Mouse (Mus musculus) liver, adult 2 months (tissue): ENCODE data around the gene Fndc9. TPM values are rescaled to one million over a fixed set of nuclear protein-coding genes. Genes with fewer than 3 reads are reported as not detected.

Experiments used
- DNase-seq: peaks from one replicate; pipeline ENCODE4 v3.0.0-alpha.2; 2011; ENCODE audit warnings: low read depth, low spot score; ENCODE audit errors: extremely low read depth
- H3K27ac ChIP-seq: fragments of 200-500 bp; replicated peaks from 2 replicates; pipeline ENCODE4 v1.5.1; 2012; ENCODE audit warnings: low read depth, mild to moderate bottlenecking, control low read depth, inconsistent platforms, low read length; ENCODE audit not compliant: insufficient read depth
- H3K27me3 ChIP-seq: fragments of 200-500 bp; 2 replicates; pipeline ENCODE4 v1.6.1; 2012; ENCODE audit warnings: mild to moderate bottlenecking, moderate library complexity, low read length, inconsistent platforms; ENCODE audit not compliant: control insufficient read depth, insufficient read depth
- H3K36me3 ChIP-seq: fragments of 200-500 bp; 2 replicates; pipeline ENCODE4 v1.6.1; 2012; ENCODE audit warnings: low read length, inconsistent platforms; ENCODE audit not compliant: control insufficient read depth, insufficient read depth
- H3K4me1 ChIP-seq: fragments of 200-500 bp; 2 replicates; pipeline ENCODE4 v1.6.1; 2011; ENCODE audit warnings: low read length; ENCODE audit not compliant: control insufficient read depth, insufficient read depth
- H3K4me3 ChIP-seq: fragments of 200-500 bp; 2 replicates; pipeline ENCODE4 v1.5.1; 2011; ENCODE audit warnings: low read depth, mild to moderate bottlenecking, control low read depth, low read length, moderate library complexity; ENCODE audit not compliant: insufficient read depth
- H3K79me2 ChIP-seq: fragments of 200-500 bp; 2 replicates; pipeline ENCODE4 v1.6.1; 2012; ENCODE audit warnings: inconsistent platforms, mild to moderate bottlenecking, low read length, moderate library complexity; ENCODE audit not compliant: control insufficient read depth, insufficient read depth
- H3K9ac ChIP-seq: fragments of 200-500 bp; 2 replicates; pipeline ENCODE4 v1.6.1; 2012; ENCODE audit warnings: low read depth, mild to moderate bottlenecking, control low read depth, inconsistent platforms, low read length
- CTCF ChIP-seq: fragments of 200-500 bp; IDR thresholded peaks from 2 replicates; pipeline ENCODE4 v1.5.1; 2011; ENCODE audit warnings: low read depth, low read length, control low read depth
- POLR2A ChIP-seq: fragments of 200-500 bp; IDR thresholded peaks from 2 replicates; pipeline ENCODE4 v1.6.1; 2011; ENCODE audit warnings: low read length, control low read depth; ENCODE audit not compliant: insufficient read depth; ENCODE audit errors: extremely low read depth
- WGBS: fragments of 180-500 bp; shearing (Covaris S2); methylation state at CpG from one replicate; pipeline ENCODE4 v1.1.7; 2018; 5-methylcytosine and 5-hydroxymethylcytosine counted together
- polyA plus RNA-seq: library from polyadenylated mRNA; depleted of rRNA; stranded (reverse); fragments of >200 nt; gene quantifications from 2 replicates; pipeline ENCODE4 v1.2.3, GENCODE M21; 2012
- total RNA-seq: library from RNA; depleted of rRNA; stranded (reverse); fragments of >200 nt; gene quantifications from 2 replicates; pipeline ENCODE4 v1.2.3, GENCODE M21; 2014

The Fndc9 gene
- total and polyA plus RNA-seq, 2 experiments: not detected

DNA sequence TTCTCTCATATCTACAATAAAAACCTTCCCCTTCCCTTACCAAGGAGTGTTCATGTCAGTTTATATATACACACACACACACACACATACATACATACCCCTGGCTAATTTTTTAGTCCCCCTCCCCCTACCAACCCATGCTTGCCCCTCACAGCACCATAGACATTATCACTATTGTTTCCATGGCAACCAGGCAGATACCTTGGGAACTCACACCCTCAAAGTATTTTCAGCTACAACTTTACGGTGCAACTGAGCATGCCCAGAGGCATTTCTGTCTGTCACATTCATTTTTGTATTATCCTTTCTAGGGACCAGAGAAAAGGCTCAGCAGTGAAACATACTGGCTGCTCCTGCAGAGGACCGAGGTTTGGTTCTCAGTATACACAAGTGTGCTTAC is 15.1 kb upstream of the Fndc9 start:
- Histone ChIP-seq H3K27ac (no peak overlapping the region), H3K36me3 (no peaks in the 10 kb centered on the region), H3K4me1 (no peaks in the 10 kb centered on the region), H3K27me3 (no peaks in the 10 kb centered on the region), H3K4me3 (no peak overlapping the region), H3K79me2 (no peaks in the 10 kb centered on the region), H3K9ac (no peak overlapping the region)
- no peak for DNase-seq
- 92% methylated on average over 2 of the region's 2 CpGs for WGBS
- TF ChIP-seq CTCF: no peak
- no peak for TF ChIP-seq POLR2A

GRCm38 (mm10) chr11:46223575-46223974 is 11.8 kb upstream of the Fndc9 start:
- TF ChIP-seq POLR2A: no peak
- TF ChIP-seq CTCF: no peak
- no peak overlapping the region for H3K27ac ChIP-seq
- H3K79me2 ChIP-seq: no peaks in the 10 kb centered on the region
- H3K36me3 ChIP-seq: no peaks in the 10 kb centered on the region
- H3K4me1 ChIP-seq: no peaks in the 10 kb centered on the region
- no peak overlapping the region for H3K9ac ChIP-seq
- 79% methylated on average over 2 of the region's 2 CpGs for WGBS
- no peak overlapping the region for H3K4me3 ChIP-seq
- H3K27me3 ChIP-seq: no peaks in the 10 kb centered on the region
- DNase-seq: no peak

- H3K27ac ChIP-seq: no peak overlapping the region
- H3K36me3 ChIP-seq: no peaks in the 10 kb centered on the region
- no peak for DNase-seq
- H3K4me1 ChIP-seq: no peaks in the 10 kb centered on the region
- no peaks in the 10 kb centered on the region for H3K27me3 ChIP-seq
- WGBS: 87% methylated on average over 5 of the region's 5 CpGs
- no peak overlapping the region for H3K9ac ChIP-seq
- H3K79me2 ChIP-seq: no peaks in the 10 kb centered on the region
- H3K4me3 ChIP-seq: no peak overlapping the region
- no peak for TF ChIP-seq POLR2A
- TF ChIP-seq CTCF: no peak
These were observed 10.0 kb upstream of the Fndc9 start for GRCm38 (mm10) chr11:46225345-46225744.

DNA sequence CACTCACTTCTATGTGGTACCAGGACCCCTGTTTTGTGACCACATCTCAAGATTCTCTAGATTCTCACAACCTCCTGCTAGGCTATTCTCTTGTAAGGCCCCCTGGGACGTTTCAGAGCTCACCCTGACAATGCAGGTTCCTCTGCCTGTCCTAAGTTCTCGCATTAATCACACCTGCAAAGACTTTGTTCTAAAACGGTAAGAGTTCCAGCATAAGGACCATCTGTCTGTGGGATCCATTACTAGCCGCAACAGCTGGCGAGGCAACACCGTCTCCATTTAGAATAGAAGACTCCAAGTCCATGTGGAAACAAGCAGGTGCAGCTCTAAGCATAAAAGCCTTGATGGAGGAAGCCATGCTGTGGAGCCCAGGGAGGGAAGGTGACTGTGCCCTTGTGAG is 5.1 kb upstream of the Fndc9 start:
- H3K27me3 ChIP-seq: no peaks in the 10 kb centered on the region
- DNase-seq: no peak
- no peaks in the 10 kb centered on the region for H3K4me1 ChIP-seq
- no peaks in the 10 kb centered on the region for H3K79me2 ChIP-seq
- no peak for TF ChIP-seq CTCF
- TF ChIP-seq POLR2A: no peak
- 74% methylated on average over 6 of the region's 6 CpGs for WGBS
- no peak overlapping the region for H3K4me3 ChIP-seq
- H3K27ac ChIP-seq: no peak overlapping the region
- no peaks in the 10 kb centered on the region for H3K36me3 ChIP-seq
- H3K9ac ChIP-seq: no peak overlapping the region

- Histone ChIP-seq H3K36me3 (no peaks in the 10 kb centered on the region), H3K4me3 (no peak overlapping the region), H3K79me2 (no peaks in the 10 kb centered on the region), H3K27ac (no peak overlapping the region), H3K4me1 (no peaks in the 10 kb centered on the region), H3K9ac (no peak overlapping the region), H3K27me3 (no peaks in the 10 kb centered on the region)
- DNase-seq: no peak
- no peak for TF ChIP-seq POLR2A
- TF ChIP-seq CTCF: no peak
- WGBS: 94% methylated on average over 4 of the region's 4 CpGs
These were observed 2.5 kb upstream of the Fndc9 start for GRCm38 (mm10) chr11:46232803-46233202.

- WGBS: 85% methylated on average over 4 of the region's 4 CpGs
These were observed 1.4 kb upstream of the Fndc9 start for GRCm38 (mm10) chr11:46233966-46234365.

More at GRCm38 (mm10) chr11:46233966-46234365, 1.4 kb upstream of the Fndc9 start:
- no peaks in the 10 kb centered on the region for H3K27me3 ChIP-seq
- no peak overlapping the region for H3K27ac ChIP-seq
- DNase-seq: no peak
- TF ChIP-seq CTCF: no peak
- no peak for TF ChIP-seq POLR2A
- H3K4me3 ChIP-seq: no peak overlapping the region
- no peaks in the 10 kb centered on the region for H3K79me2 ChIP-seq
- no peaks in the 10 kb centered on the region for H3K4me1 ChIP-seq
- H3K9ac ChIP-seq: no peak overlapping the region
- no peaks in the 10 kb centered on the region for H3K36me3 ChIP-seq
